Mouse (Mus musculus) cerebellum, postnatal 4 days (tissue): Measurements from ENCODE around the gene Kctd10.

Experiments
- DNase-seq, 2 experiments: peaks; one replicate each; pipeline ENCODE4 v3.0.0; 2022; ENCODE audit warnings: low spot score in 2 of 2, mixed read lengths in 1 of 2

Kctd10 gene

DNA sequence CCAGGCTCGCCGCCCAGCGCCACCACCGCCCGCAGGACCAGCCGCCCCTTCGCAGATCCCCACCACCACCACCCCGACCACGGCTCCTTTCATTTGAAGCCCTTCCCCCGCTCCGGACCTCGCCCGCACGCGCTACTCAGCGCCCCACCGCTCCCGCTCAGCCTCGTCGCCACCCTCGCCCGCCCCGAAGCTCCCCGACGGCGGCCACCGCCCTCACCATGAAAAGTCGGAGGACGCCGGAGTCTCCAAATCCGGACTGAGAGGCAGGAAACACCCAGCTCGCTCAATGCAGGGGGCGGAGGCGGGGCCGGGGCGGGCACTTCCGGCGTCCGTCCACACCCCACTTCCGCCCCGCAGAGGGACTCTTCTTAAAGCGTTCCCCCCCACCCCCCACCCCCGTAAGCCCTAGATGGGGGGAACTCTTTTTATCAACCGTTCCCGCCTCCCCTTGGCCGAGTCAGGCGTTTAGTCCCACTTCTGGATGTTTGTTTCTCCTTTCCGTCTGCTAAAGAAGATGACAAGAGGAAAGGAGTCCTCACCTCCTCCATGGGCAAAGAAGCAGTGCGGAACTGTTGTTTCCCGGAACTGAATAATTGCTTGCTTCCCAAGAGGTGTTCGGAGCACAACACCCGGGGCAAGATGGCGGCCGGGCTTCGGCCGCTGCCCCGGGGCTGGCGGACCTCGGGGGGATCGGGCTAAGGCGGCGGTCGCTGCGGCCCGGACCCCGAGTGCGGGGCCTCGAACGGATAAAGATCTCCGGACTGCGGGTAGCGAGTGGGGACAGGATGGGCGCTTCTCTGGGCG lies at the start of gene Kctd10, which contains the start of gene Ube3b:
TSS of gene Kctd10 (minus strand) at position 300 of the 804 bp plus-strand sequence.
TSS of gene Ube3b (plus strand) at position 399 of the 804 bp plus-strand sequence.
- peak; percentile 54 to 83 for DNase-seq

DNA sequence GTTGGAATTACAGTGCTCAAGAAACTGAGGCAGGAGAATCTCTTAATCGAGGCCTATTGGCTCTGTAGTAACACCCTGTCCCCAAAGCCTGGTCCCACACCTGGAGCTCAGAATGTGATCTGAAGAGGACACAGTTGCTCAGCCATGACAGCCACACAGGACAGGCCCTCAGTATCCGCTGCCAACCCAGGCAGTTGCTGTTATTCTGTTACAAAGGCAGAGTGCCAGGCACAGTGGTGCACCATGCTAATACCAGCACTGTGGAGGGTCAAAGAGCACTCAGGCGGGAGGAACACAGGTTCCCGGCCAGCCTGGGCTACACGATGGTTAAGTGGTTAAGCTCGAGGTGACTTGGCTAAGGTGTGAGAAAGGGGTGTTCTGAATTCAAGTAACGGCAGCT lies 49.5 kb upstream of the Kctd10 start:
- no peak for DNase-seq

DNA sequence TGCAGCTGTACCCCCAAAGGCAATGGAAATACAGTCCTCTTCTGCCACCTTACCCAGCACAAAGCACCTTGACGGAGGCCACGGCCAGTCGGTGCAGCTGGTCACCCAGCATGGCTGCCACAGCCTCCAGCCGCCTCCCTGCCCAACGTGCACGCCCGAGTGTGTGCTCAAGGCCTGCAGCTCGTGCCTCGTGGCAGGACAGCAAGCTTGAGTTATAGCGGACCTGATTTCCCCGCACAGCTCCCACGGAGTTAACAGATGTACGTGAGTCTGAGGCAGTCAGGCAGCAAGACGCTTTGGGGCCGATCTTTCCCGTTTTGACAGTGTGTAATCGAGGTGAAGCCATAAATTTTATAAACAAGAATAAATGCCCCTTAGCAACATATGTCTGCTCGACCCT lies 48.3 kb upstream of the Kctd10 start:
- peak in 1 of 2 experiments; percentile 29 for DNase-seq

DNA sequence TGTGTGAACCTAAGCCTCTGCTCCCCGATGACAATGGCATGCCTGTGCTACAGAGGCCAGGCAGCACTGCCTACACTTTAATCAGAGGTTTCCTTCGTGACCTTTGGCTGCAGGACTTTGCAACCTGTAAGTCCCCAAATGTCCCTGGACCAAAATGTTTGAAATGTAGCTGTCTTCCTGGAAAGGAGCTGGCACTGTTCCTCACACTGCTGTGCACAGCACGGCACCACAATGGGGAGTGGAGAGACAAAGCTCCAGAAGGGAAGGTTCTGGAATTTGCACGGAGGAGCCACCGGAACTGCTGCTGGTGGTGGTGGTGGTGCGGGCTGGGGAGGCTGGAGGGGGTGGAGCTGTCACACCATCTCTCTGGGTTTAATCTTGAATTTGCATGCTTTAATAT lies 46.4 kb upstream of the Kctd10 start:
- DNase-seq: no peak

DNA sequence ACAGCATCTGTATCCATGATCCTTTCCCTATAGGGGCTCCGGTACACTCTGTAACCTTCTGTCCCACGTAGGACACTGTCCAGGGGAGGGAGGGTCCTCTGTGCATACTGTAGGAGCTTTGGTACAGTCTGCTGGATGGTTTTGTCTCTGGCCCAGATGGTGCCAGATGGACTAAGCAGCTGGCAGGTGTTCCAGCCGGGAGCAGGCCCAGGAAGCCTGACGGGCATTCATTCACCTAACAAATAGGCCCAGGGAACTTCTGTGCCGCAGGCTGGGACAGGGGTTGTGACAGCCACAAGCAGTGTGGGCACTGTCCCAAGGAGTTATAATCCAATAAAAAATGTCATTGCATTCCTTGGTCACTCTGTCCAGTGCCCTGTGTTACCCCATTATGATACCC lies 43.7 kb upstream of the Kctd10 start:
- DNase-seq: no peak

DNA sequence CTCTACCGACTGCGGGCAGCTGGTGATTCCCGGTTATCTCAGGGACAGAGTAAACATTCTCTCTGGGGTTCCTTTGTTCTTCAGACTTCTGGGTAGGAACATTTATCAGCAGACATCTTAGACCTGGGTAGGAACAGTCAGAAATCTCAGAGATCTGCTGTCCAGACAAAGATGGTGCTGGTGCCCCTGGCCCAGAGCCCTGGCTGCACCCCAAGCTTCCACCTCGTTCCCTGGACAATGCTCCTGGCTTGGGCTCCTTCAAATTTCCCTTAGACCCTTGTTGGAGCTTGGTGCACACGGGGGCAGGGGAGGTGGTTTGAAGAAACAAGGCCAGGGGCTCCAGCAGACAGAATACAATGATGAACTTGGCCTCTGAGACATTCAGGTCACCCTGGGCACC lies 42.3 kb upstream of the Kctd10 start:
- no peak for DNase-seq

DNA sequence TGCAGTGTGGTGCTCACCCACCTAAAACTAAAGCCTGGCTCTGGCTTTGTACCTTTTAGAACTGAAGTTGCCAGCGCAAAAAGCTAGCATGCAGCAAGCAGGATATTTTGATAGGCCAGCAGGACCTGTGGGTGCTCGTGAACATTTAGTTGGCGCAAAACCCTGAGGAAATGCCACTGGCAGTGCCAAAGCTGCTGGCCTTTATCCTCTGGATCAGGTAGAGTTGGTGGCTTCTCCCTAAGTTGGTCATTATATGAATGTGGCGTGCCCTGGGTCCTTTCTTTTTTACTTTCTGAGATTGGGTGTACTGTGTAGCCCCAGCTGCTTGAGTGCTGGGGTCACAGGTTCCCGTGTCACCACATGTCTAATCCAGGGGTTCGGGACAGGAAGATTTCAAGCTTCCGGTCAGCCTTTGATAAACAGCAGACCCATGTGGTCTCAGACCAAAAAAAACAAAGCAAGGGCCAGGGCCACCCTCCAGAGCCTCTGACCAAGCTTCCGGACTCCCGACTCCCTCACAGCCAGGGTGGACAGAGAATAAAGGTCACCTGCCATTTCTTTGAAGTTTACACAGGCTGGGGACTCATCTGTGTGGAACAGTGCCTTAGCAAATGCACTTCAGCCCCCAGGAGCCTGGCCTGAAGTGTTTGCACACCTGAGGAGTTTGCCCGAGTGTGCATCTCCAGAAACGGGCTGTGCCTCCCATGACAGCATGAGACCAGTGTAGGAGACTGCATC lies 41.4 kb upstream of the Kctd10 start:
- DNase-seq: no peak

DNA sequence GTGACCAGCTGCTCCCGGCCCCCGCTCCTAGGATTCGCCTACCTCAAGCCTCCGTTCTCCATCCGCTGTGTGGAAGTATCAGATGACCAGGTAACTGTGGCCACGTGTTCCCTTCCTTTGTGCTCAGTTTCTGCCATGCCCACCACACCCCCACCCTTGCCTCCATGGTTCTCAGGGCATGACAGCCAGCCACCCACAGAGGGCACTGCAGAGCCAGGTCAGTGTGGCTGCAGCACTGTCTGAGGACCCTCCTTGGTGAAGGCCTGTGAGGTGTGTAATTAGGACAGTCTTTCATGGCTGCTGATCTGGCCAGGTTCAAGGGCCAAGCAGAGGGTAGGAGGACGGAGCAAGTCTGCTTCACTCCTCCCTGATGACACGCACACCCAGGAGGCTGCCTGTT lies 38.2 kb upstream of the Kctd10 start:
- peak; percentile 50 to 53 for DNase-seq

DNA sequence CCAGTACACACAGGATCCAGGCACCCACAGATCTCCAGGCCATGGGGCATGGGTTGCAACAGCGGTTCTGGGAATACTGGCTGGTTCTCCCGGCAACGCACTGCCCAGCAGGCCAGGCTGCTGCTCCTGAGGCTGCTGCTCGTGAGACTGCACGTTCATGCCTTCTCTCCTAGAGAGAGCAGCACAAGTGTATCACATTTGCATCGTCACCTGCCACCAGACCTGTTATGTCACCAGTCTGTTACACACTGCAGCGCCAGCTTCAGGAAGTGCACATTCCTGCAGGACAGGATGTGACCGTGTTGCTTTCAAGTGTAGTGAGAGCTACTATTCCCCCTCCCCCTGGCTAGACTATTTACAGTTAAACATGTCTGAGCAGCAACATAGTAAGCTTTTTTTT lies 36.5 kb upstream of the Kctd10 start:
- DNase-seq: no peak

DNA sequence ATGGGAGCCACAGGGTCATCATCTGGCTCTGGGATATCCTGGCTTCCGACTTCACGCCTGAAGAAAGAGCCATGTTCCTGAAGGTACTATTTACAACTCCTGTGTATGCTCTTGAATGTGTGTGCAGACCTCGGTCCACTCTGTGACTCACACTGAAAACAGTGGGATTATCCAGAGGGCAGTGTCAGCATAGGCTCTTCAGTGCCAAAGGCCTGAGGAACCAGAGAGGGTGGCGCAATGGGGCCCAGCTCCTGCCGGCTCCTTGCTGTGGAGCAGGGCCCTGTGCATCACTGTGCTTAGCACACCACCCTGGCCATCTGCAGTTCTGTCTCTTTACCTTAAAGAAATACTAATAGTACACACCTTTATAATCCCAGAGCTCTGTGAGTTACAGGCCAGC lies 35.3 kb upstream of the Kctd10 start:
- no peak for DNase-seq

DNA sequence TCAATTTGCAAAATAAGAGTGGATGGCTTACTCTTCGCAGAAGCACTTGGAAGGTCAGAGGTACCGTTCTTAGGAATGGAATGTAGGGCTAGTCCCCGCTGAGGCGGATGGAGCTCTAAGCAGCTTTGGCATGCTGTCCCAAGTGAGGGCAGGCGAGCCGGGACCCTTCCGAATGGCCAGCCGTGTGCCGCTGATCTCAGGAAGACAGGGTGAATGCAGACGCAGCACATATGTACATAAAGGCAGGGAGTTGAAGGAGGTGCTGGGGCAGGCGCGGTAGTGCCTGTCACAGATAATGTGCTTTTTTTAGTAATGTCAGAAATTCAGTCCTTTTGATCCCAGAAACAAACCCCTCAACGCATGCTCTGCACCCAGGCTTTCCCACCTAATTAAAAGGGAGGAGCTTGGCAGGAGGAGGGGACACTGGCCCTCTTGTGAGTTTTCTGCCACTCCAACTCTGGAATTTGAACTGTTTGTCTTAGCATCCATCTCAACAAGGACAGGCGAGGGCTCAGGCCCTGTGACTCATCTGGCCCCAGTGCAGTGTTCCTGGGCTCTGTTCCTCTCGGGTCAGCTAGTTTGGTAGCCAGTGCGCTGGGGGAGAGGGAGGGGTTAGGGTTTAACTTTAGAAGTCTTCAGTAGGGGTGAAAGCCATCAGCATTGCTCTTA lies 32.9 kb upstream of the Kctd10 start:
- DNase-seq: no peak

DNA sequence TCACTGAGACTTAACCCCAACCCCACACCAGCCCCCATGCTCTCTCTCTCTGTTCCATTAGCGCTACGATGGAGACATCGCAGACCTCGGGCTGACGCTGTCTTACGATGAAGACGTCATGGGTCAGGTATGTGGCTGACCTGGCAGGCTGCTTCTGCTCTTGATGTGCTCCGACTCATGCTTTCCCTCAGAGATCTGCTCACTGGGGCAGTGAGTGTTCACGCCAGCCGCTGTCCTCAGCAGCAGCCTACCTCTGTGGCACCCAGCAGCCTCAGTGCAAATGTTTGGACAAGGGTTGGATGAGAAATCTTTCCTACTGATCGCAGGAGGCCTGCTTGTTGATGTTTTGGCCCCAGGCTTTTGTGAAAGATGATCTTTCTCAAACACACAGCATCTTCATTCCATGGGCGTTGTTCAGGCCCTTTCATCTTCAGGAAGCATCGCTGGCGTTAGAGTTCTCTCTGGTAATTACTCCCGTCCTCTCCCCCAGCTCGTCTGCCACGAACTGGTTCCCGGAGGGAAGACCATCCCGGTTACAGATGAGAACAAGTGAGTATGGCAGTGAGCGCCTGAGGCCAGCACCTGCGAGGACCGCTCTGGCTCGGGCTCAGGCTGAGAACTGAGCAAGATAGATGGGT lies 32.2 kb upstream of the Kctd10 start:
- no peak for DNase-seq

DNA sequence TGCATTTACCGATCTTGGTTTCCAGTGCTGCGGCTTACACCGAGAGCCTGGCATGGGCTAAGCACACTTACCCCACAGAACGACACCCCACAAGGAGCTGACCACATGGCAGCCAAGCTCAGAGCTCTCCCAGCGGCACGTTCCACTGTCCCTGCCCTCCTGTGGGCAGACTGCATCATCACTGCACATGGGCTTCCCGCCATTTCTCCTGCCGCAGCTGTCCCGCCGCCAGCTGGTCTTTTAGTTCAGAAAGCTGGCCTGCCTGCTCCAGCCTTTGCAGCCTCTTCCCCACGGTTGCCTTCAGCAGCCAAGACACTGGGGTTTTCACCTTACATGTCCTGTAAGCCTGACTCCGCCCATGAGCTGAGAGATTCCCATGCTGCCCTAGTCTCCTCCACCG lies 30.1 kb upstream of the Kctd10 start:
- no peak for DNase-seq

DNA sequence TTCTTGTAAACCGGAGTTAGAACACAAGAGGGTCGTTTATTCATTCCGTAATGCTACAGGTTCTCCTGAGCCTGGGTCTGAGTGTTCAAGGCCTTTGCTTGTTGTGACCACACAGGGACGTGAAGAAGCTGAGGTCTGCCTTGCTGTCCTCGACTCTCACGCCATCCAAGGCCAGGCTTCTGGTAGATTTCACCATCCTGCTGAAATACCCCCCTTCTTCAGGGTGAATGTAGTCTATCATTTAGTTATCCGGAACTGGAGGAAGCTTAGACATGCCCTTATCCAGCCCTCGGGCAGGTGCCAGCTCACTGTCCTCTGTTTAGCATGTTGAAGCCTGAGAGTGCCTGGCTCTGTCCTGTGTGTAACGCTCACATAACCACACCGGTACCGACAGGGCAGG lies 28.5 kb upstream of the Kctd10 start:
- no peak for DNase-seq

DNA sequence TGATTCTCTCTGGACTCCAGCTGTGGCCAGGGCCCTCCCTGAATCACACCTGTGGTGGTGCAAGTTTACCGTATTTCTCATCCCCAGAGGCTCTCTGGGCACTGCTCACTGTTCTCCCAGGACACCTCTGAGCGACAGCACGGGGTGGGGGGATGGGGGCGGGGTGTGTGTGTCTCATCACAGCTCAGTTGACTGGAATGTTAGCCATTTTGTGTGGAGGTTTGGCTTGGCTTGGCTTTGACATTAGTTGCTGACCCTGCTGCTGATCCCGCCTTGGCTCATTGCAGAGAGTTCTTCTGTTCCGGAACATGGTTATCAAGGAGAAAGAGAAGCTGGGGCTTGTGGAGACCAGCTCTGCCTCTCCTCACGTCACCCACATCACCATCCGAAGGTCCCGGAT lies 27.5 kb upstream of the Kctd10 start:
- no peak for DNase-seq

DNA sequence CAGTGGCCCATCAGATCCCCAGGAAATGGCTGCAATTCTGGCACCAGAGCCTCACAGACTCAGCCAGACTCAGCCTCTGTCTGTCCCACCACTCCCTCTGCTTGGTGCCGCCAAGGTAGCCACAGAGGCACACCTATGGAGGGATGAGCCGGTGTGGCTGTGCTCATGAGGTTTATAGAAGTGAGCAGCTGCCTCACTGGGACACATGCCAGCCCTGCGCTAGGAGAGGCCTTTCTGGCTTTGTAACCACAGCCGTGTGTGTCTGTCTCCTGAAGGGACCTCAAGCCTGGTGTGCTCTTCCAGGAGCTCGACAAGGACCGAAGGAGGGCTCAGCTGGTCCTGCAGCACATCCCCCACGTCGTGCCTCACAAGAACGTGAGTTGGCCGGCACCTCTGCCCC lies 27.0 kb upstream of the Kctd10 start:
- DNase-seq: no peak

DNA sequence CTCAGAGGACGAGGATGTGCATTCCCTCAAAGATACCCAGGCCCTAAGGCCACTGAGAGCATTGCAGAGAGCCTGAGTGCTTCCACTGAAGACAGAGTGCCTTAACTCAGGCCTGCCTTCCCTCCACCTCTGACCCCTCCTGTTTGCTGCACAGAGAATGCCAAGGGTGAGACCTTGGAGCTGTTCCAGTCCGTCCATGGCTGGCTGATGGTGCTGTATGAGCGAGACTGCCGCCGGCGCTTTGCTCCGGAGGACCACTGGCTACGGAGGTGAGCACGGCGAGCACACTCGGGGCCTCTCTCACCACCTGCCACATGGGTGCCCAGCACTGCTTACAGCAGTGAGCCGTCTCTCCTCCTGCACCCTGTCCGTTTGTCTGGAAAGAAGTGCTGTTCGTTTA lies 26.3 kb upstream of the Kctd10 start:
- no peak for DNase-seq

DNA sequence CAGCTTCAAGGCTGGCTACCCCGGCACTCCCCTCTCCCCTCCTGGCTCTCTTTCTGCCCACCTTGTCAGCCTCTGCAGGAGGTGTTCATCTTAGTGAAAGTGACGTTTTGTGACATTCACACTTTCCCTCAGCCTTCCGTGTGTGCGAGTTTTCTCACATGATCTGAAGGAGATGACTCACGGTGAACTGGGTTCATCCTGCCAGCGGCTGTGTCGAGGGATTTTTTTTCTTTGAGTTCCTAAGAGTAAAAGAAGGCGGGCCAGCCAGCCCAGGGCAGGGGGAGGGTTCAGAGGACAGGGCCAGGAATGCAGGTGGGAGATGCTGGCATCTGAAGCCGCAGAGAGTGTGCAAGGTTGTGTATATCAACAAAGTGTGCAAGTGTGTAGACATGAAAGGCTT lies 12.9 kb upstream of the Kctd10 start:
- DNase-seq: no peak

DNA sequence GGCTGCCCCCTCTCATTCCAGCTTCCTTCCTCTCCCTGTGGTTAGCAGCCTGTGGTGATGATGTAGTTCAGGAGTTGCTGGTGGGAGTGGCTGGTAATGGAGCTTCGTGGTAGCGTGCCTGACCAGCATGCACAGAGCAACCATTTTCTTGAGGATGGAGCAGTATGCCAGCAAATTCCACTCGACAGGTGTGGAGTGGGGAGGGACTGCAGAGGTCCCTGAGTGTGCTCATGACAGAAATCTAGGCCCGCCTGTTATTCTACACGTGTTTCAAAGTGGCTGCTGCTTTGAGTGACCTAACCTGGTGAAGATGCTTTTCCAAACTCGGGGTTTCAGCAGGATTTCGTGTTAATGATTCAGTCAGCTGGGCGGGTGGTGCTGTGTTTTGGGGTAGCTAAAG lies 4.1 kb upstream of the Kctd10 start:
- no peak for DNase-seq

DNA sequence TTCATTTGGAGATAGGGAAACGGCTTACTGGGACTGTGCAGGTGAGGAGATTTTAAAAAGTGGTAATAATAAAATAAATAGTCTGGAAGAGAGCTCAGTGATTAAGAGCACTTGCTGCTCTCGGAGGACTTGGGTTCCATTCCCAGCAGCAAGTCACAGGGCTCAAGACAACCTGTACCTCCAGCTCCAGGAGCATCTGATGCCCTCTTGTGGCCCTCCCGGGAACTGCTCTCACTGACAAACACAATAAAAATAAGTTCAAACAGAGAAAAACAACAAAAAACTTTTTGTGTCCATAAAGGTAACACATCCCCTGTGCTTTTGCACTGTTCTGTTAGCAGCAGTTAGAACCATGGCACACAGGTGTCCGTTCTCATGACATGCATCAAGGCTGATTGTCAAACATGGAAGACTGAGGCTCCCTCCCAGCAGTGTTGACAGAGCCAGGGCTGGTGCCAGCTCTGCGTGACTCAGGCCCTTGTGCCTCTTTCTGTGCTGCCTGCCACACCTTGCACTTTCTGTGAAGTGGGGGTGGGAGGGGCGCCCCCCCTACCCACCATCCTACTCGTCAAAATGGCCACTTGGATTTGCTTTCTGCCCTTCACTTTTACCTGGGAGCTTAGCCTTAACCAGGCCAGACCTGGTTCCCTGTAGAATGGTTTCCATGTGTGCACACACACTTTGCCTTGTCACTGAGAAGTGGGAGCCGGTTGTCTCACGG lies 3.0 kb upstream of the Kctd10 start:
- peak in 1 of 2 experiments; percentile 37 for DNase-seq

DNA sequence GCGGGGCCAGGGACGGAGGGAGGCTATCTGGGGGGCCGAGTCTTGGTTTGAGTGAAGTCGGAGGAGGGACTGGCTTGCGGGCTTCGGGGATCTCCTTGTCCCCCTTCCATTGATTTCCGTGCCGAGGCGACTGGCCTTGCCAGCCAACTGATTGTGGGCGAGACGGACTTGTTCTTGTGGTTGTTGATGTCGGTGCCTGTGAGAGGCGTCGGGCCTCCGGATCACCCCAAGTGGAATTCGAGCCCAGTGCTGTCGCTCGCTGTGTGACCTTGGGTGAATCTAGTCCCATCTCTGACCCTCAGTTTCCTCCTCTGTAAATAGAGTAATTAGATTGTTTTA lies 674 bp upstream of the Kctd10 start:
- no peak for DNase-seq

DNA sequence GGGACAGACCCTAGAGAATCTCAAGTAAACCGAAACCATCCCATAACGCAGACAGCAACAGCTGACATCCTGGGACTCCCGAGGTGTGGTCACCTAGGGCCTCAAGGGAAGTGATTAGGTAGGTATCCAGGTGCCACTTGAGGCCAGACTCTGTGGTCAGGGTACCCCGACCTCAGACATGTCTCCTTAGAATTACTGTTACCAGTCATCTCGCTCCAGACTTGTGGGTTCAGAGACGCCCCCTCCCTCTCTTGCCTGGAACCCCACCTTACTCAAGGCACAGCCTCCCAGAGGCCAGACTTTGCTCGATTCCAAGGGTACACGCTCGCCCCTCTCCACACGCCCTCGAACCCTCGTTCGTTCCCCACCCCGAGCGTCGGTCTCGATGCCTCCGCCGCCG lies 545 bp downstream of the Kctd10 start:
- no peak for DNase-seq
